Mouse (Mus musculus) mature B cell (primary cell): ENCODE data around the gene Klrb1c.
"Not testable (repeated sequence)": the region's sequence is repeated elsewhere in the genome, so short reads cannot be mapped to it uniquely, and the experiment has no call there.

Experiments
- in situ Hi-C: fragments of 300-500 bp; cut with MboI; formaldehyde crosslinking; loops from 2 replicates; pipeline ENCODE4 v1.14.3; 2019

Klrb1c gene

DNA sequence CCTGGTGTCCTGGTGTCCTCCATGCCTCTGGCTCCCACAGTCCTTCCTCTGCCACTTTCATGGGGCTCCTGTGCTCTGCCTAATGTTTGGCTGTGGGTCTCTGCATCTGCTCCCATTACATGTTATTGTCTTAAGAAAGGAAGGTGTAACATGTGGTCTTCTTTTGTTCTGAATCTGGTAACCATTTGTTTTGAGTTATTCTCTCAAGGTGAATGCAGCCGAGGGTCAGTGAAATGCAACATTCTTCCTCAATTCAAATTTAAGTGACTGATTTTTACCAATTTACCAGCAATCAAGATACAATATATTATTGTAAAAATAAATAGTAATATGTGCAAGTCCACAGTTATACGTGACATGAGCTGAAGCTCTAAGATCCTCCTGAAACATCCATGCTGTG, at the start of gene Klrb1c:
Klrb1c (minus strand) TSS at position 101 of the 400 bp plus-strand sequence.
- in situ Hi-C loops = no loop called here

DNA sequence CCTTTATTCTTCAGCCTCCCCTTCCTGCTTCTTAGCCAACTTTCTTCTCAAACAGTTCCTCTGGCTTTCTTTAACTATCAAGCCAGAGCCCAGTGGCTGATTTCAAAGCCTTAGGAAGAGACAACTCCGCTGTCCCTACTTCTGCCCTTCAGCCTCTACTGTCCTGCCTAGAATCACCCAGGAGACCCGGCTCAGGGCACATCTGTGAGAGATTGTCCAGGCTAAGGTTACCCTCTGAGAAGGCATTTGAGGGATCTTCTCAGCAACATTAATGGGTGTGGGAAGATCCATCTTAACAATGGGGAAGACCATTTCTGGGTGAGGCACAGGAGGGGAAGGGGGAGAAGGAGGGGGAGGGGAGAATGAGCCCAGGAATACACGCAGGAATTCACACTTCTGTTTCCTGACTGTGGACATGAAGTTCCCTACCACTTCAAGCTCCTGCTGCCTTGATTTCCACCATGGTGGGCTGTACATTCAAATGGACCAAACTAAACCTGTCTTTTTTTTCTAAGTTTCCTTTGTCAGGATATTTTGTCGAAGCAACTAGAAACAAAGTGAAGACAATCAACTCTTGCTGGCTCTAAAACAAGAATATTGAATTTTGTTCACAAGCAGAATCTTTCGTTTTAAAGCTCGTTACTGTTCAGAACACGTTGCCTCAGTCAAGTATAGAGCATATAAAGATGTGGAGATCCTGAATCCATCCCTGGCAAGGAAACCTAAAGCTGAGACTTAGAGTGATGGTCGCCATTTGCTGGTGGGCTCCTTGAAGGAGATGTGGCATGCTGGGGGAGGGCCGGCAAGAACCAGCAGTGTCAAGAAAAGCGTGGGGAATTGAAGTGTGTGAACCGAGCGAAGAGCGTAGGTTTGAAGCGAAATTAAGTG, 48.7 kb upstream of the Klrb1c start:
- in situ Hi-C loops = no loop called here

DNA sequence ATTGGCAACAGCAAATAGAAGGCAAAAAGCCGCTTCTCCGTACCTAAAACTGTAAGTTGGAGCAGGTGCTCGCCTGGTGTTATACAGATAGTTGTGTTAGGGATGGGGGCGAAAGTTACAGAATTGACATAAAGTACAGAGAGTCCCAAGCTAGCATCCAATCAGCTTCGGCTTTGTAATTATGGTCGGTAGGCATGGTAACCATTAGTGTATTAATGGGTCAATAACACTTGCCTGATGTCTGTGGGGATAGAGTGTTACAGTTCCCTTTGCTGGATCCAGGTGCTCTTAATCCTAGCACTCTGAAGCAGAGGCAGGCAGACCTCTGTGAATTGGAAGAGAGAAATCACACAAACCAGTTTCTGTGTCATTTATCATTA, 47.9 kb upstream of the Klrb1c start:
- in situ Hi-C loops = no loop called here

DNA sequence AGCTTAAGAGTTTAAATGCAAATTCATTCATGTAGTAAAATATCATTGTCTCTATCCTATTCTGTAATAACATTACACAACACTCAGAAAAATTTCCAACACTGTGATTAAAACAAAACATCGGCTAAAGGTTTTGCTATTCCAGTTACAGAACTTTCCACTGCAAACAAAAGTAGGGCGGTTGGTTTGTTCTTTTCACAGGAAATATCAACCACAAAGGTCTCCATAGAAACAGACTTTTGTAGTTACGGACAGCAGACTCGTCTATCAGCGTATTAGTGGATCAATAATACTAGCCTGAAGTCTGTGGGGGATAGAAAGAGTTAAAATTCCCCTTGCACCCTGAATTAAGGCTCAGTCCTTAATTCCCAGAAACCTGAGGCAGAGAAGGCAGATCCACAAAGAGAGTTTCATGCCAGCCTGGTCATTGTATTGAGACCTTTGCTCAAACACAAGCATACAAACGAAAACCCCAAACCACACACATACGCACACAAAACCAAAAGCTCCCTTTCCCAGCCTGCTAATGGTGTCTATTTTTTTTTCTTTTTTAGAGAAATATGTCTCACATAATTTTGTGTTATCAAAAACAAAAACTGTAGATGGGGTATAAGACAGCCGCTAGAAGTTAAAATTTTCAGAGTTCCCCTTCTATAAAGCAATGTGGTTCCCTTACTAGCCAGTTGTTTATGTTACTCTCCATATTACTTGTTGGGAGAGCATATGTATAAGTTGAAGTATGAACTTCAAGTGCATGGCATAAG, 47.4 kb upstream of the Klrb1c start:
- in situ Hi-C loops = no loop called here

DNA sequence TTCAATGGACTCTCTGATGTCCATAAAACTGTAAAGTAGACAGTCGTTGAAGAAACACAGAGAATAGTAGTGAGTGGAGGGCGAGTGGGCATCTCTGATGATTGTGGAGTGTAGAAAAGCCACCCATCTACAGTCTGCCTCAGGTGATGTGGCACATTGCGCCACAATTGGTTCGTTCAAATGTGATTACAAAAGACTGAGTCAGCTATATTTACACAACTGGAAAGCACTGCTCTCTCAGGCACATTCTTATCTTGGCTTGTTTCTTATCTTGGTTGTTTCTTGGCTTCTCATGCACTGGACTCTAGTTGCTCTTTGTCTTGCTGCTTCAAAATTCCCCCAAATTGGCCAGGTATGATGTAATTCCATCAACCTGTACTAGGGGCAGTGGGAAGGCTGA, 46.6 kb upstream of the Klrb1c start:
- in situ Hi-C loops = no loop called here

DNA sequence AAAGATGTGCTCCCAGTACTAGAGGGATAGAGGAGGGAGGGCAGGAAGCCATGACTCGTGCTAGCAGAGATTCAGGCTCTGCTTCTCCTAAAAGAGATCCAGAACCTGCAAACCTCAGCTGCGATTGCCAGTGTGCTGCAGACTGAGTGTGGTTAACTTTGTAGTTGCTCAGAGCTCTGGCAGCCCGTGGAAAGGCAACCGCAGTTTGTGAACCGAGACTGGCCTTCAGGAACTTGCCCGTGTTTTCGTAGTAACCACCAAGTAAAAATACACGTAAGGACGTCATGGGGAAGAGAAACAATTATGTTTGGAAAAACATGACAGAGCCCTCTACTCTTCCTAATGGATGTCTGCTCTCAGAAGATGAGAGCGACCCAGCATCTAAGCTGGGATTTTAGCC, 44.0 kb upstream of the Klrb1c start:
- in situ Hi-C loops = no loop called here

DNA sequence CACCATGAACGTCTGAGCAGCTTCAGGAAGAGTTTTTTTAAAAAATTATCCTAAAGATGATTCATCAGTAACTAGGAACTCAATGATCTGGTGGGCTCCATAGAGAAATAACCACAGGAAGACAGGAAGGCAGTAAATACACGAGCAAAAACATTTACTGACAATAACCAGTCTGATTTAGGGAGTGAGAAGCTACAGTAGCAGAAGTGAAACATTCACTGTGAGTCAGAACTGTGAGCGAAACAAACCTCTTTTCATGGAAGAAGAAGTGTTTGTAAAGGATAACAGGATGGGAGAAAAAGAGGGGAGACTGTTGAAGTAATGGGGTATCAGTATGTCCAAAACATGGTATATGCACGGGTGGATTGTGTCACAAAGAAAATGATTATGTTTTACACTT, 40.8 kb upstream of the Klrb1c start:
- in situ Hi-C loops = no loop called here

DNA sequence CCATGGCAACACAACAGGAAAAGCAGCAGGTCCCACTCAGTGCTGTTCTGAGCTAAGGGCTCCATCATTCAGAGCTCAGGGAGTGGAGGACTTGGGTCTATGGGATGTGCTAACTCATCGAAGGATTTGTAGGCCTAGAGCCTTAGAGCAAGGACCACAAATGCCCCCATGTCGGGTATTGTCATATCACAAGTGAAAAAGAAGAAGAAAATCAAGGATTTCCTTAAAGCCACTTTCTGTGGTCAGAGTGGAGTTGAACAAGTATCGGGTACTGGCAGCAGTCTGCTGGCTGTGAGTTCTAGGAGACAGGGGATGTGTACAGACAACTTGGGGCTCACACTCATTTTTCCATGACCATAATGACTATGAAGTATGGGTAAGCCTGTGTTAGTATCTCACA, 37.8 kb upstream of the Klrb1c start:
- in situ Hi-C loops = no loop called here

DNA sequence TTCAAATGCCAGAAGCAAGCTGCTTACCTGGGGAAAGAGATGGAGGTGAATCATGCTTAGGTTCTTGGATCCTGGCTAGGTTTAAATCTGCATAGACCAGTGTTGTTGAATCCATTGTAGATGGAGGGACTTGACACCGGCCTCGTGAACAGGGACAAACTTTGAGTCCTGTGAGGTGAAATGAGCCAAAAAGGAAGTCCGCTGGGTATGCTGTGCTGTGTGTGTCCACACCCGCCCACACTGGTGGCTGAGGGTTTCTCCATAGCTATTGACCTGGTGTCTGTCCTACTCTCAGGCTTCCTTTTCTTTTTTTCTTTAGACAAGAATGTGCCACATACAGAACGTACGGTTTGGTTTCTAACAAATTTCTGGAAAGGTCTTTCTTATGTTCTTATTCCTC, 37.1 kb upstream of the Klrb1c start, which contains the start of the genes Gm44511 and Klrb1b:
Gm44511 (minus strand) TSS at position 184 of the 400 bp plus-strand sequence.
Klrb1b (minus strand) TSS at position 200 of the 400 bp plus-strand sequence.
- in situ Hi-C loops = no loop called here

DNA sequence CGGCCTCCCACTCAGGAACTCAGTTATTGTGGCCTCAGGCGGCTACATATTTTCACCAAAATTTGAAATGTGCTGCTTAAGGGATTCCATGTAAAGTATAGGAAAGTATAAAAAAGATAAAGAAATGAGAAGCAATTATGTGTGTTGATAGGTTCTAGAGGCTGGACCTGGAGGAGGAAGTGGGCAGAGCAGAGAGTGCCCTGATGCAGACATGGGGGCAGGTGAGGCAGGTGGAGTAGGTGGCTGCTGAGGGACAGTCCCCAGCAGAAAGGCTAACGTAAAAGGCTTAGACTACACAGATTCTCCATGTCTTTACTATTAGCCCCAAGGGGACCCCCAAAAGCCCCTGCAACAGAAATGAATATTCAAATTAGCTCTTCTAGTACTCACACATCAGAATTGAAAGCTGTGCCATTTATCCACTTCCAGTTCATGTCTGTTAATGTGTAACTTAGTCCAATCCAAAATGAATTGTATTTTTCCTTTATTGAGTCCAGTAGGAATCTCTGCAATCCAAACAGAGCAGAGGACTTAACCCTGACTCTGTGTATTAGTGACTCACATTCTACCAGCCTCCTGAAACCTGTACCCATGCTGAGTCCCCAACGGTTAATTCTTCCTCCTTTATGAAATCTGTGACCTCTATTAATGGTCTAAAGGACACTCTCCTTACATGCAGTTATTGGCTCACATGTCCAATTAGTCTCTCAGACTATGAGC, 29.2 kb upstream of the Klrb1c start:
- in situ Hi-C loops = no loop called here

DNA sequence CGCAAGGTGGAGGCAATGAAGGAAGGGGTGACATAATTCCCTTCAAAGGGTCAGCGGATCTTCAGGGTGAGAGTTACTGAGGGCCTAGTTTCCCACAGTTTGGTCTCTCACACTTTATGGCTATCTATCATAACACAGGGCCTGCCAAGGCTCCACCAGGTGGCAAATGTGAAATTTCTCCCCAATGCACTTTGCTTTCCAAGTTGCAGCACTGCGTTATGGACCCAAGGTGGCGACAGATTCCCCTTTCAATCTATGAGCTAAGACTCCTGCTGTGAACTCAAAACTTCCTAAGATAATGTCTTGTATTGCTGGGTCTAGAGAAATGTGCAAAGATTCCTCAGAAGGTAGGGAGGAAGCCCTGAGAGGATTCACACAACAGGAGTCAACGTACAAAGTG, 19.5 kb upstream of the Klrb1c start:
- in situ Hi-C loops = no loop called here

DNA sequence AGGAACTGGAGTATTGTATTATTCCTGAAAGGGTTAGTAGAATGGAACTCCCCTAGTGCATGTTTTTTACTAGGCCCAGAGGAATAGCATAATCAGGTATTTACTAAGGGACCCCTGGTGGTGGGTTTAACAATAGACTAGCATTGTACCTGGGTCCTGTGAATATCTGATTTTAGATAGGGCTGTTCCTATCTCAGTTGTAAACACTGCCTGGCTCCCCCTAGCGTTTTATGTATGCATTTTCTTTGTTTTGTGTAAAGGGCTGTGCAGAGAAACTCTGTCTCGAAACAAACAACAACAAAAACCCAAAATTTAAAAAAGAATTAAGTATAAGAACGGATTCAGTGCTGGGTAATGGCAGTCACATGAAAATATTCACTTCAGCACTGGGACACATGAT, 18.0 kb upstream of the Klrb1c start:
- in situ Hi-C loops = no loop called here

DNA sequence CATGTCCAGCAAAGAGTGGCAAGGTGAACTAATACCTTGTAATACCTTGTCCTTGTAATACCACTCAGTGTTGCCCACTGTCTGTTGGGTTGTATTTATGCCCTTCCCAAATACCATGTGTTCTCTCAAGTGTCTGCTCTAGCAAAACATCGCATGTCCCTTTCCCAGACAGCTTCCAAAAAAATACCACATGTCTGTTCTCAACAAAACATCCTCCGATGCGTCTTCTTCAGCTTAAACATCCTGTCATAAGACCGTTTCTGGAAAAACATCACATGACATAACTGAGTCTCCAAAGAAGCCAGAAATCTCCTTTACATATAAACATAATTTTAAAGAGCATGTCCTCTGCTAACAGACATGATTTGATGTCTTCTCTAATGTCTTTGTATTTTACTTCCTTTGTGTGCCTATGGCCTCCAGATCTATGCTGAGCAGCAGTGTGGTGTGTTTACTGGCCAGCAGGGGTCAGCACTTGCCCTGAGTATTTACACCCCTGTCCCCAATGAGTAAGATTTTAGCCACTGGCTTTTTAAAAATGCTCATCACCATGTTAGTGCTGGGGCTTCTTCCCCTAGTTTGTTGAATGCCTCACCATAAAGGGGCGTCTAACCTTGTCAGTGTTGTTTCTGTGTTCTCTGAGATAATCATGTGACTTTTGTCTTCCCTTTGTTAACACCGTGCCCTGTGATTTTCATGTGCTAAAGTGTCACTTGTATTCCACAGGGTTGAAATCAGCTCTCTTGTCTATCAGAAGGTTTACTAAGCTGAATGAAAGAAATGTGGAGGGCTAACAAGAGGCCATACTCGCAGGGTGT, 16.0 kb upstream of the Klrb1c start:
- in situ Hi-C loops = loop anchor here (5.0 kb wide), 2 partner anchors 37 to 38 kb away; no protein-coding TSS in a partner anchor

DNA sequence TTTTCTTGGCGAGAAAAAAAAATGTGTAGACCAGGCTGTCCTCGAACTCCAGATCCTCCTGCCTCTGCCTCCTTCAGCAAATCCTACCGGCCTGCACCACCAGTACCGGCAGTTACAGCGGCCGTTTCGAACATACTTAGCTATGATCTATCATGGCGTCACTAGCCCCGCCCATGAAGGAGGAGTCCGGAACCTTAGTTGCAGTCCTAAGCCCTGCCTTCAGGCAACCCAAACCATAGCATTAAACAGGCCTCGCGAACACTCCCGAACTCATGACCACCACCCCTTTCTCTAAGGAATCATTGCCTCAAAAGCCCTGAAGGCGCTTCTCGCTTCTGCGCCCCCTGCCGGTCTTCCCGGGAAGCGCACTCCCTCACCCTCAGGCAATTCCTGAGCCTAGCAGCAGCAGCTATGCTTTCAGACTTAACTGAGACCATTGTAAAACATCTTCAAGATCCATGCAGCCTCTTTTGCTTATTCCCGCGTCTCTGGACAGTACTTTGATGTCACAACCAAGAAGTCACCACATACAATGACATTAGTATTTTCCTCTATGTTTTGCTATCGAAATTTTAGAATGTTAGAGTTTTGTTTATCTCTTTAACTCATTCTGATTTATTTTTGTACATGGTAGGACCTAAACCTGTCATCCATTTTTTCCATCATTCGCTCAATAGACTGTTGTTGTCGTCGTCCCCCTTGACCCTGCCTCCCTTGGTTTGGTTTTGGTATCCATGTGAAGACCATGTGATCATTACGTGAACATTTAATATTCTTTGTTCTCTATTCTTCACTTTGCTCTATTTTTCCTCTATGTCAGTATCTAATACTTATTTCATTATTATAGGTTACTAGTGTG, 14.2 kb upstream of the Klrb1c start:
- in situ Hi-C loops = loop anchor here (5.0 kb wide), 2 partner anchors 36 to 39 kb away; no protein-coding TSS in a partner anchor

DNA sequence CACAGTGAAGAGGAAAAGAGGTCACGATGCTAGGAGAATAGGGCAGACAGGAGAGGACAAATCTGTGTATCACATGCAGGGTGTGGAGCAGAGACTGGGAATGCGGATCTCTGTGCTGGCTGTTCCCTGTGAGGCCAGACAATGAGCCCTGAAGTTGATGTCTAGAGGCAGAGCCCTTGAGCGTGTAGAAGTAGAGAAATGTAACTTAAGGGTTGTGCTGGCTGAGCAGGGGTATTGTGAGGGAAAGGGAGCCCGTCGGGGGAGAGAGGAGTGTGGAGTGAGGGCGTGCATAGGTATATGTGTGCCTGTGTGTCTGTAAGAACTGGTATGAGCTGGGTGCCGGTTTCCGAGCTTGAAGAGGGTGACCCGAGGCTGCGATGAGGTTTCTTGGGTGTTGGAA, 13.5 kb upstream of the Klrb1c start:
- in situ Hi-C loops = loop anchor here (5.0 kb wide), 2 partner anchors 35 to 40 kb away; no protein-coding TSS in a partner anchor

DNA sequence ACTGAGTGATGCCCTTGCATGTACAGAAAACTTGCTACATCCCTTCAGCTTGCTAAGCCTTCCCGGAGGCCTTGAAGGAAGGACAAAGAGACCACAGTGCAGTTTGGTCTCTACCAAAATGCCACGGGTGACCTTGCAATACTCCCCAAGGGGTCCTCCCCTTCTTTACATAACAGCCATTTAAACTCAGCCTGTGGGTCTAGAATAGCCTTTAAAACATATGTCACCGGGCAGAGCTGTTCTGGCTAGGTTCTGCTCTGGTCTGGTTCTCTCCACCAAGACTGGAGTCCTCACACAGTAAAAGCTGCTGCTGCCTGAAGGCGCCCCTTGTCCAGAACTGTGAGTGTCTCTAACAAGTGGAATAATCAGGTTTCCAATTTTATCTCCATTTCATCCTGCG, 11.7 kb upstream of the Klrb1c start:
- in situ Hi-C loops = loop anchor here (5.0 kb wide), 2 partner anchors 33 to 42 kb away; no protein-coding TSS in a partner anchor

DNA sequence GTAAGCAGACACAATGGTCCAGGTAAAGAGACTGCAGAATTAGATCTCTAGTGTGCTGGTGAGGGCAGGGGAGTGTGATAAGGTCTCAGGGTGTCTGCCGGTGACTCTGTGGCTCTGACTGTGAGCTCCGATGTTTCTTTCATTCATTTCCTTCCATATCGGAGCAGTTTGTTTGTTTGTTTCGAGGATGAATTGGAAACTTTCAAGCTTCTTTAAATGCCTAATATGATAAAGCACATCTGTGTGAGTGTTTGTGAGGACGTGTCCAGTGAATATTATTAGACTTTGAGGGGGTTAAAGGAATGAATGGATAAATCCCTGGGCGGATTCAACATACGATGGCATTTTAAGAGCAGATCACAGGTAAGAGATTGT, 10.9 kb upstream of the Klrb1c start:
- in situ Hi-C loops = loop anchor here (5.0 kb wide), 2 partner anchors 33 to 42 kb away; no protein-coding TSS in a partner anchor

DNA sequence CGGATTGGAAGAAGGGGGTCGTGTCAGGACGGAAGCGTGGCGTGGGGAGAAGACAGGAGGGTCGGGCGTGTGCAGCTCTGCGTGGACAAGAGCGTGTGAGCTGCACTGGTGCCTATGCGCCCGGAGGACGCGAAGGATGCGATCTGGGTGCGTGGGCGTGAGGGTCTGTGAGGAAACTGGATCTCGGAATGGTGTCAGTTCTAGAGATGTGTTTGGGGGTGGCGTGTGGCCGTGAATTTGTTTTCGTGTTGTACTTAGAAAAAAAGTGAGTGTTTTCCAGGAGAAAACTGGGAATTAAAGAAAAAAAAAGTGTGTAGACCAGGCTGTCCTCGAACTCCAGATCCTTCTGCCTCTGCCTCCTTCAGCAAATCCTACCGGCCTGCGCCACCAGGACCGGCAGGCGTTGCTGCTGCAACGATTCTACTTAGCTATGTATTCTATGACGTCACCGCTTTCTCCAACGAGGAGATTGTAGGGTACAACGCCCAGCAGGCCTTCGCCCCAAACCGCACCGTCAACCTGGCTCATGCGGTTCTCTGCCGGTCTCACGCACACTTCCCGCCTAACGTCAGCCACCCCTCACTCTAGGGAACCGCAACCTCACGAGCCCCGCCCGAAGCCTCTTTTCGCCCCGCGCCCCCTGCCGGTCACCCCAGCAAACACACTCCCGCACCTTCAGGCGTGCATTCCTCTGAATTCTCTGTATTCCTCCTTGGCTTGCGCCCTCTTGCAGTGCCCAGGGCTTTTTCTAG, 10.3 kb upstream of the Klrb1c start:
- in situ Hi-C loops = not testable (repeated sequence)

DNA sequence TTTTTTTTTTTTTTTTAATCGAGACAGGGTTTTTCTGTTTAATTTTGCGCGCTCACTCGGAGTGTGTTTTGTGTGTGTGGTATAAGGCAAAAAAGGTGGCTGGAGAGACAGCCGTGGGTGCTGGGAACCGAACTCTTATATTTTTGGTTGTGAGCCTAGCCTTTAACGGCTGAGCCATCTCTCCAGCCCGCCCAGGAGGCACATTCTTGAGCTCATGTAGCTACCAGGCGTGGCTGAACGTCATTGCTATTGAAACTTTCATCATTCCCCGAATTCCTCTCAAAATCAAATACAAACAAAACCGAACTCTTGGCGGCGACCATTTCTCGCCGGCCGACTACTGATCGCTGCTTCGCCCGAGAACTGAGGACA, 9.7 kb upstream of the Klrb1c start:
- in situ Hi-C loops = not testable (repeated sequence)
